Mouse (Mus musculus): ENCODE data around the gene Tas2r144. TPM values are rescaled to one million over a fixed set of nuclear protein-coding genes. Genes with fewer than 3 reads are reported as not detected.

Tas2r144 gene
- total RNA-seq, 2 experiments from 2014 or later: not detected

DNA sequence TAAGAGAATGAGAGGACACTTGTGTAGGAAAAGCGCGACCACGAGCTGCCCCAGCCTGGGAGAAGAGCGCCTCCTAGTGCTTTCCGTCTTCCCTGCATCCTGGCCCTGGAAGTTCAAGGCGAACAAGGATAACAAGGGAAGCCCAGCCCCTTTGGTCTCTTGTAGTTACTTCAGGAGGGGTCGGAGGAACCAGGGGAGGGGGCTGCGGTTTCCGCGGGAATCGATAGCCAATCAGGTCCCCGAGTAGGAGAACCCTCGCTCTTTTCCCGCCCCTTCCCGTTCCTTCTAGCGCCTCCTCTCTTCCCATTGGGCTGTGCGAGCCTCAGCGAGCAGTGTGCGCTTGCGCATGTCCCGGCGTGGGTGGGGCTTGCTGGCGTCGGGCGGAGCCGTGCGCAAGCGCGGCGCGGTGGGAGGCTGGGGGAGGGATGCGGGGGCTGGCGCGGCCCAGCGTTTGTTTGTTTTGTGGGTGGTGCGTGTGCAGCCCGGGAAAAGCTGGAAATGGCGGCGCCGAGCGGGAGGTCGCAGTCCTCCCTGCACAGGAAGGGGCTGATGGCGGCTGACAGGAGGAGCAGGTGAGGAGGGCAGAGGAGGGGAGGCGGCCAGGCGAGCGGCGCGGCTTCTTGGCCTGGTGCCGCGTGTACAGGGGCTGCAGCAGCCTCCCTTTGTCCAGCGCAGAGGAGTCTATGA lies 49.6 kb downstream of the Tas2r144 start, which contains the start of gene Casp2:
Gene Casp2, plus strand, starts transcription at position 360 of the 687 bp plus-strand sequence.
- DNase-seq (ENCODE audit: low spot score in 2 of 2): peak; percentile 93 to 96

Other genes with a start within 250 kb of the Tas2r144 start
- not detected for gene Sval3, start 247.2 kb upstream of the Tas2r144 start, total RNA-seq (2021)
- not detected for gene Sva, start 176.9 kb upstream of the Tas2r144 start, total RNA-seq (2021)
- not detected for gene Tas2r139, start 74.4 kb upstream of the Tas2r144 start, total RNA-seq (2021)
- gene Gstk1, start 30.6 kb downstream of the Tas2r144 start, total RNA-seq (2021): 10 to 100 TPM; 75.2 to 77.9 TPM
- gene Tmem139, start 46.6 kb downstream of the Tas2r144 start, total RNA-seq (2021): 1 to 10 TPM in 1 of 2 experiments, under 1 TPM in 1; 0.37 to 1.7 TPM
- 10 to 100 TPM; 52.4 to 61.4 TPM for gene Casp2, start 49.7 kb downstream of the Tas2r144 start, total RNA-seq (2021)
- gene Clcn1, start 71.4 kb downstream of the Tas2r144 start, total RNA-seq (2021): 1 to 10 TPM; 1.5 to 2.6 TPM
- 1 to 10 TPM; 1.3 to 1.5 TPM for gene Fam131b, start 109.3 kb downstream of the Tas2r144 start, total RNA-seq (2021)
- 100 to 1,000 TPM; 106 to 111 TPM for gene Zyx, start 134.3 kb downstream of the Tas2r144 start, total RNA-seq (2021)
- gene Epha1, start 157.9 kb downstream of the Tas2r144 start, total RNA-seq (2021): 1 to 10 TPM; 3.2 to 4.9 TPM
- gene Tas2r143, start 184.9 kb downstream of the Tas2r144 start, total RNA-seq (2021): 1 to 10 TPM; 2.7 TPM
- 1 to 10 TPM; 1.2 to 1.8 TPM for gene Tas2r135, start 190.1 kb downstream of the Tas2r144 start, total RNA-seq (2021)
- 1 to 10 TPM in 1 of 2 experiments, under 1 TPM in 1; 0.98 to 1.1 TPM for gene Tas2r126, start 219.2 kb downstream of the Tas2r144 start, total RNA-seq (2021)
- gene Olfr458, start 249.9 kb downstream of the Tas2r144 start, total RNA-seq (2021): not detected